Mouse (Mus musculus): ENCODE results near the gene Map3k4. TPM values are rescaled to one million over a fixed set of nuclear protein-coding genes. Genes with fewer than 3 reads are reported as not detected.

The Map3k4 gene
- polyA plus RNA-seq, 1 experiment from 2014 or later, result 50.8 TPM

GRCm38 (mm10) chr17:12209481-12209880, 109.1 kb downstream of the Map3k4 start:
- Histone ChIP-seq H3K27me3 (replicated peaks) (no peaks in the 10 kb centered on the region), H3K27ac (no peak overlapping the region), H3K36me3 (replicated peaks) (peaks cover 10% of the 10 kb centered on the region; the same call in 1 of the 2 replicates), H3K4me2 (no peak overlapping the region), H3K4me3 (no peak overlapping the region), H3K9me3 (no peaks in the 10 kb centered on the region), H3K4me1 (peaks cover 37% of the 10 kb centered on the region), H3K9ac (no peak overlapping the region)
- WGBS, result 82% methylated on average over 4 of the region's 4 CpGs
- no peak for ATAC-seq (replicated peaks)

GRCm38 (mm10) chr17:12207022-12207548, 111.5 kb downstream of the Map3k4 start:
- Histone ChIP-seq H3K36me3 (replicated peaks) (0 out of 2 replicates have a peak, but pooled peaks cover 5% of the 10 kb centered on the region), H3K4me1 (peaks cover 44% of the 10 kb centered on the region), H3K9me3 (no peaks in the 10 kb centered on the region), H3K27me3 (replicated peaks) (no peaks in the 10 kb centered on the region), H3K4me2 (no peak overlapping the region), H3K9ac (no peak overlapping the region), H3K4me3 (no peak overlapping the region), H3K27ac (no peak overlapping the region)
- ATAC-seq (replicated peaks), result no peak
- 15% methylated on average over 1 of the region's 1 CpGs for WGBS

DNA sequence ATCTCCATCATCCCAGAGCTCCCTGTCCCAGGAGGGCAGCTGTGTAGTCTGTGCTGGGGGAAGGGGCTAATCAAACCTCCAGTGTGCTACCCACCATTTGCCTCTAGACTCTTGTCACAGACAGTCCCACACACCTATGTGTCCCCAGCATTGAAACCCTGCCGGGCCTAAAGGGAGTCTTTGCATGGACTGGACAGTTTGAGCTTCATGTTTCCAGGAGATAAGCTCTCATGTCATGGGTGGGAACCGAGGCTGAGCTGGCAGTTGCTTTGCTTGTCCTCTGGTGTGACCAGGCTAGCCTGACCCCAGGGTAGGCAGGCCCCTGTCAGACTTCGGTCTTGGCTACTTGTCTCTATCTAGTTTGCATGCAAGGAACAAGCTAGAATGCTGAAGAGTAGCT, 112.3 kb downstream of the Map3k4 start:
- no peaks in the 10 kb centered on the region for H3K27me3 ChIP-seq (replicated peaks)
- H3K4me3 ChIP-seq, result no peak overlapping the region
- no peak overlapping the region for H3K9ac ChIP-seq
- H3K27ac ChIP-seq, result no peak overlapping the region
- H3K36me3 ChIP-seq (replicated peaks), result no peaks in the 10 kb centered on the region
- H3K4me2 ChIP-seq, result no peak overlapping the region
- no peak for ATAC-seq (replicated peaks)
- no peaks in the 10 kb centered on the region for H3K9me3 ChIP-seq
- 73% methylated on average over 3 of the region's 3 CpGs for WGBS
- H3K4me1 ChIP-seq, result peaks cover 41% of the 10 kb centered on the region

DNA sequence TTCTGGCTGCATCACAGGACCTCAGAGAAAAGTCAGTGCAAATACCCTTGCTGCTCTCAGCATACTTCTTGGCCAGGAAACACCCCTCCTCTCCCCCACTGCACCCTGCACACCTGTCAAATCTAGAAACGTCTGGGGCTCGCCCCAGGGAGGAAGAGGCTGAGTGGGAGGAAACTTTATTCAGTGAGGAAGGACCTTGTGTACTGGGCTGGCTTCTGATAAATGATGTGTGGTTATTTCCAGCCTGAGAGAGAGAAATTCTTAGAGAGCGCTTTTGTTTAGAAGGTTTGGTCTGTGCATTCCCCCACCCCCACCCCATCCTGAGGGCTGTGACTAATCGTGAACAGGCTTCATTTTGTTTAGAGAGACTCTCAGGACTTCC, 112.9 kb downstream of the Map3k4 start:
- Histone ChIP-seq H3K4me1 (peaks cover 41% of the 10 kb centered on the region), H3K4me2 (no peak overlapping the region), H3K27me3 (replicated peaks) (no peaks in the 10 kb centered on the region), H3K9ac (no peak overlapping the region), H3K27ac (no peak overlapping the region), H3K36me3 (replicated peaks) (no peaks in the 10 kb centered on the region), H3K9me3 (no peaks in the 10 kb centered on the region), H3K4me3 (no peak overlapping the region)
- 37% methylated on average over 4 of the region's 4 CpGs for WGBS
- ATAC-seq (replicated peaks), result no peak

DNA sequence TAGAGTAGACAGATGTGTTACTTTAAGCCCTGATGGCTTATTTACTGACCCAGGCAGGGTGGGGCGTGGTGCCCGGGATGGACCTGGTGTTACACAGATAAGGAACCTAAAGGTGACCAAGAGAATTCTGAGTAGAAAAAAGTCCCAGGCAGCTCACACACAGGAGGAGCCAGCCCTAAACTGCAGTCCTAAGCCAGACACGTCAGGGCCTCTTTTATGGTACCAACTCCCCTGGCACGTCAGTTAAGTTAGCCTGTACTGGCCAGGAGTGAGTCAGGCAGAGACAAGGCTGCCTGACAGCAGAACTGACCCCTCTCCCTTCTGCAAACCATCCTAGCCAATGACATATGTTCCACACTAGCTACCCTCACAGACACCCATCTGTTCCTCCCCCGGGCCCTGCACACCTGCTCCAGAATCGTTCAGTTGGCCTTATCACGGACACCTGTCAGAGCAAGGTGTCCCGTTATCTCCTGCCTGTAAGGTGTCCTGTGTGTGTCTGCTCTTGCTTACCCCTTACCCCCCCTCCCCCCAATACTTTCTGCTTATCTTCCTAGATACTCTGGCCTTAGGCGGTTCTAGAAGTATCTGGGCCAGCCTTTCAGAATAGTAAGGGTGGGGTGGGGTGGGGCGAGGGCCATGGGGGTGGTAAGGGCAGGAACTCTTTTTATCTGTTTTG, 113.4 kb downstream of the Map3k4 start:
- Histone ChIP-seq H3K4me2 (no peak overlapping the region), H3K27ac (no peak overlapping the region), H3K9ac (no peak overlapping the region), H3K36me3 (replicated peaks) (no peaks in the 10 kb centered on the region), H3K9me3 (no peaks in the 10 kb centered on the region), H3K27me3 (replicated peaks) (no peaks in the 10 kb centered on the region), H3K4me3 (no peak overlapping the region), H3K4me1 (peaks cover 41% of the 10 kb centered on the region)
- ATAC-seq (replicated peaks), result no peak
- 78% methylated on average over 10 of the region's 10 CpGs for WGBS

GRCm38 (mm10) chr17:12204689-12205014, 113.9 kb downstream of the Map3k4 start:
- no peaks in the 10 kb centered on the region for H3K9me3 ChIP-seq
- no peak for ATAC-seq (replicated peaks)
- H3K27me3 ChIP-seq (replicated peaks), result no peaks in the 10 kb centered on the region
- no peak overlapping the region for H3K9ac ChIP-seq
- H3K4me2 ChIP-seq, result no peak overlapping the region
- no peaks in the 10 kb centered on the region for H3K36me3 ChIP-seq (replicated peaks)
- H3K4me3 ChIP-seq, result no peak overlapping the region
- H3K4me1 ChIP-seq, result peaks cover 41% of the 10 kb centered on the region
- WGBS, result 81% methylated on average over 3 of the region's 3 CpGs
- no peak overlapping the region for H3K27ac ChIP-seq

- Histone ChIP-seq H3K9me3 (no peaks in the 10 kb centered on the region), H3K4me1 (peaks cover 41% of the 10 kb centered on the region), H3K36me3 (replicated peaks) (no peaks in the 10 kb centered on the region), H3K9ac (no peak overlapping the region), H3K27ac (no peak overlapping the region), H3K27me3 (replicated peaks) (no peaks in the 10 kb centered on the region), H3K4me3 (no peak overlapping the region), H3K4me2 (no peak overlapping the region)
- no peak for ATAC-seq (replicated peaks)
- 78% methylated on average over 3 of the region's 3 CpGs for whole genome bisulfite sequencing
Observed at GRCm38 (mm10) chr17:12204246-12204645, 114.3 kb downstream of the Map3k4 start.

DNA sequence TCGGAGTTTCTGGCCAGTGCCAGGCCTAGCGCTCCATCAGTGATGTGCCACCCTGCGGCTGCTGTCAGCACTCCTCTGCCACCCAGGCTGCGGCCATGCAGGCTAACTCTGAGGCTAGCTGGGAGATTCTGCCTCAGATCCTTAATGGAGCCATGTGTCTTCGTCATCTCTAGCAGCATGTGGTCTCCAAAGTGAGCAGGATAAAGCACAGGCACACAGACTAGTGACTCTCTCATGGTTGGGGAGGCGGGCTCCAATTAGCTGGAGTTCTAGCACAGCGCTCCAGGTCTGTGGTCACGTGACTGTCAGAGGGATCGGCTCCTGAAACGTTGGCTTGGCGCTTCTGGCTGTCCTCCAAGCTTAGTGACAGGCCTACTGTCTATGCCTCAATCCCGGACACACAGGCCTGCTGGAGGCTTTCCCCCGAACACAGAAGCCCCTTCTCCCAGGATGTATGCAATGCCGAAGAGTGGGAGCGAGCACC, 115.1 kb downstream of the Map3k4 start:
- Histone ChIP-seq H3K27ac (no peak overlapping the region), H3K36me3 (replicated peaks) (no peaks in the 10 kb centered on the region), H3K4me3 (no peak overlapping the region), H3K4me1 (peaks cover 41% of the 10 kb centered on the region), H3K27me3 (replicated peaks) (no peaks in the 10 kb centered on the region), H3K9ac (no peak overlapping the region), H3K9me3 (no peaks in the 10 kb centered on the region), H3K4me2 (no peak overlapping the region)
- 56% methylated on average over 15 of the region's 15 CpGs for WGBS
- ATAC-seq (replicated peaks), result peak; percentile 53

DNA sequence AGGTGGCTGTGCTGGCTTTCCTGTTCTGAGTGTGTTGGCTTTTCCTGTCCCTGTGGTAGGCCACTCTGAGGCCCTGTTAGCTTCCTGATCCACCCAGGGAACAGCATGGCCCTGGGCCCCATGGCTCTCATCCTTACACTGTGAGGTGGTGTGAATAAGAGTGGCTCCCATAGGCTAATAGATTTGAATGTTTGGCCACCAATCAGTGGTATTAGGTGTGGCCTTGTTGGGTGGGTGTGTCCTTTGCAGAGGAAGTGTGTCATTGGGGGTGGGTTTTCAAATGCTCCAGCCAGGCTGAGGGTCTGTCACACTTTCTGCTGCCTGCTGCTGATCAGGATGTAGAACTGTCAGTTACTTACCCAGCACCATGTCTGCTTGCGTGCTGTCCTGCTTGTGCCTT, 117.5 kb downstream of the Map3k4 start:
- 91% methylated on average over 1 of the region's 1 CpGs for WGBS
- Histone ChIP-seq H3K4me1 (peaks cover 23% of the 10 kb centered on the region), H3K9ac (no peak overlapping the region), H3K4me2 (no peak overlapping the region), H3K27ac (no peak overlapping the region), H3K36me3 (replicated peaks) (no peaks in the 10 kb centered on the region), H3K9me3 (no peaks in the 10 kb centered on the region), H3K27me3 (replicated peaks) (no peaks in the 10 kb centered on the region), H3K4me3 (no peak overlapping the region)
- no peak for ATAC-seq (replicated peaks)

GRCm38 (mm10) chr17:12199933-12200332, 118.7 kb downstream of the Map3k4 start:
- Histone ChIP-seq H3K36me3 (replicated peaks) (no peaks in the 10 kb centered on the region), H3K4me3 (no peak overlapping the region), H3K27me3 (replicated peaks) (no peaks in the 10 kb centered on the region), H3K9ac (no peak overlapping the region), H3K4me1 (peaks cover 12% of the 10 kb centered on the region), H3K4me2 (no peak overlapping the region), H3K9me3 (no peaks in the 10 kb centered on the region), H3K27ac (no peak overlapping the region)
- 73% methylated on average over 4 of the region's 4 CpGs for WGBS
- ATAC-seq (replicated peaks), result no peak

DNA sequence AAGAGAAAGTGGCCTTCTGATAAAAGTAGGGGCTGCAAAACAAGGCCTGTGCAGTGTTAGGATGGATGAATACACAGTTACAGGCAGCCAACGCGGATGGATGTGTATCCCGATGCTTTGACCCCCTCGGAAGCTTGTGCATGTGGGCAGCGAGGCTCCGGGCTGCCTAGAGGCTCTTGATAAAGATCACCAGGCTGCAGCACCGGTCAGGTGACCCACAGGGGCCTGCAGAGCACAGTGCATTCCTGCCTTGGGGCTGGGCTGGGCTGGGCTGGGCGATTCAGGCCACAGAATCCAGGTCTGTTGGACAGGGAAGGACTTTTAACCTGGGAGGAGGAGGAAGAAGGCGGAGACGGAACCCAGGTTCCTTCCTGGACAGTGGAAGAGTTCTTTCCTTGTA, 123.0 kb downstream of the Map3k4 start:
- Histone ChIP-seq H3K4me3 (no peak overlapping the region), H3K4me2 (no peak overlapping the region), H3K36me3 (replicated peaks) (no peaks in the 10 kb centered on the region), H3K9ac (no peak overlapping the region), H3K27ac (no peak overlapping the region), H3K9me3 (no peaks in the 10 kb centered on the region), H3K27me3 (replicated peaks) (no peaks in the 10 kb centered on the region), H3K4me1 (no peaks in the 10 kb centered on the region)
- WGBS, result 80% methylated on average over 10 of the region's 10 CpGs
- ATAC-seq (replicated peaks), result no peak

- Histone ChIP-seq H3K4me3 (no peak overlapping the region), H3K4me2 (no peak overlapping the region), H3K4me1 (no peaks in the 10 kb centered on the region), H3K27ac (no peak overlapping the region), H3K9me3 (no peaks in the 10 kb centered on the region), H3K27me3 (replicated peaks) (no peaks in the 10 kb centered on the region), H3K36me3 (replicated peaks) (no peaks in the 10 kb centered on the region), H3K9ac (no peak overlapping the region)
- no peak for ATAC-seq (replicated peaks)
- WGBS, result 60% methylated on average over 5 of the region's 5 CpGs
Observed at GRCm38 (mm10) chr17:12195137-12195536, 123.5 kb downstream of the Map3k4 start.

GRCm38 (mm10) chr17:12187782-12188181, 130.8 kb downstream of the Map3k4 start:
- Histone ChIP-seq H3K9me3 (no peaks in the 10 kb centered on the region), H3K27me3 (replicated peaks) (no peaks in the 10 kb centered on the region), H3K27ac (peak overlapping the region; percentile 61), H3K9ac (no peak overlapping the region), H3K4me3 (no peak overlapping the region), H3K36me3 (replicated peaks) (no peaks in the 10 kb centered on the region), H3K4me1 (peaks cover 17% of the 10 kb centered on the region), H3K4me2 (no peak overlapping the region)
- peak; percentile 86 for ATAC-seq (replicated peaks)
- WGBS, result 11% methylated on average over 1 of the region's 1 CpGs
